Mouse (Mus musculus) spleen, embryonic (tissue): Measurements from ENCODE around the gene Immp2l.

Experiments
- CTCF ChIA-PET: fragments of 350-600 bp; sonication (Branson Sonifier 250); formaldehyde crosslinking; loops from one replicate; lab custom pipeline; 2022; lab: Charles Lee

Immp2l gene

GRCm38 (mm10) chr12:41170051-41170450 lies 146.2 kb downstream of the Immp2l start:
- CTCF ChIA-PET, result no interaction called here

- CTCF ChIA-PET, result interaction anchor here (0.7 kb wide), 2 partner anchors 11 to 960 kb away, joined by 3 to 4 read pairs; no protein-coding TSS in a partner anchor
Observed at GRCm38 (mm10) chr12:41182856-41183255, 159.0 kb downstream of the Immp2l start.

GRCm38 (mm10) chr12:41185060-41185459 lies 161.2 kb downstream of the Immp2l start:
- CTCF ChIA-PET, result interaction anchor here (0.6 kb wide), 1 partner anchor 429 kb away, joined by 4 read pairs; no protein-coding TSS in a partner anchor

- CTCF ChIA-PET, result interaction anchor here (0.6 kb wide), 1 partner anchor 429 kb away, joined by 4 read pairs; no protein-coding TSS in a partner anchor
Observed at GRCm38 (mm10) chr12:41185509-41185908, 161.6 kb downstream of the Immp2l start.

- CTCF ChIA-PET, result interaction anchor here (0.5 to 0.7 kb wide), 2 partner anchors 18 to 106 kb away, joined by 3 read pairs; no protein-coding TSS in a partner anchor
Observed at GRCm38 (mm10) chr12:41192829-41193228, 168.9 kb downstream of the Immp2l start.

DNA sequence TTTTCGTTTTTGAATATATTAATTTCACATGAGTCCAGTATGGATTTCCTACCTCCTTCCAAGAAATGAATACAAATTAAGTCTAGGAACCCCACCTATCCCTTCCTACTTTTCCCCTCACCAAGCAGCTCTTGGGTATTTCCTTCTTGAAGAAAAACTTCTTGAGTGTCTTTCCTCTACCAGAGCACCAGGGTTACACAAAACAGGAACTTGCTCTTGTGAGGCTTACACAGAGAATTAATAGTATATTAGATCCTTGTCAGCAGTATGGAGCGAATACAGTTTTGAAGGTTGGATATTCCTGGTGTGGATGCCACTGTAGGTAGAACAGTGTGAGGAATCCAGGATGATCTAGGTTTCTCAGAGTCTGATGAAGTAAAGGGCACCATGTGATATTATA lies 172.5 kb downstream of the Immp2l start:
- CTCF ChIA-PET, result no interaction called here

DNA sequence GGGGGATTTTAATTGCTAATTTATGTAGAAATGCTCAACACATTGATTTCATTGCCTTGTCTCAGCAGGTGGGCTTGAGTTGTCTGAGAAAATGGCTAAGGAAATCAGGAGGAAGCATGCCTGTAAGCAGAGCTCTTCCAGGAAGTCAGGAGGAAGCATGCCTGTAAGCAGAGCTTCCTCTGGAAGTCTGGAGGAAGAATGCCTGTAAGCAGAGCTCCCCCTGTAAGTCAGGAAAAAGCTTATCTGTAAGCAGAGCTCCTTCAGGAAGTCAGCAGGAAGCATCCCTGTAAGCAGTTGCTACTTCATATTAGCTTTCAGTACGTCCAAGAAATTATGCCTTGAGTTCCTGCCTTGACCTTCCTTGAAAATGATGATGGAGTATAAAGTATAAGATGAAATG lies 191.3 kb downstream of the Immp2l start:
- CTCF ChIA-PET, result no interaction called here

DNA sequence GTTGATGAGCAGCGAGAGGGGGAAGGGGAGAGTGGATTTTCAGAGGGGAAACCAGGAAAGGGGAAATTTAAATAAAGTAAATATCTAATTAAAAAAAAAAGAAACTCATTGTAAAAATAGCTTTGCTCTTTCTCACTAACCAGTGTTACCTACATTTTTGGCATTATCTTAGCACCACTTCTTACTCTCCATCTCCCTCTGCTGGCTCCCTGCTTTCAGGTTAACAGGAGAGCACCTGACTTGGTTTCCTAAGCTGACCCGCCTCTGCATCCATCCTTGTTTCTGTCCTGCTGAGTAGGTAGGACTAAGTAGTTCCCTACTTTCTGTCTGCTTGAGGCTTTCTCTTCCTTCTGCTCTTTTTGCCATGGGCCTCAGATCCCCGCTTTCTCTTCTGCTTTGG lies 198.0 kb downstream of the Immp2l start:
- CTCF ChIA-PET, result no interaction called here

DNA sequence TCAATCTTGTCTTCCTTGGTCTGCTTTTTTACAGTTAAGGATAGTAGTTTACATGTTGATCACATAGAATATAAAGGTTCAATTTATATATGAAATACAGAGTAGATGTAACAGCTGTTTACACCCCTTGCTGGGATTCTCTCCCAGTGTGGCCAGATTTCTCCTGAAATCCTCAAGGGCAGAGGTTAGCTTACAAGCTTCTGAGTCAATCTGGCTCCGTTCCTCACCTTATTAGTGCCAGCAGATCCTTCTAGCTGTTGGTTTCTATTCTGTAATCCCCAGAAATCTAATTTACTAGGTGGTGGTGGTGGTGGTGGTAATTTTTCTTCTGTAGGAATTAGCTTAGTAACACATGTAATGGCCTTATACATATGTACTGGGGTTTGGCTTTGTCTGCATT lies 199.8 kb downstream of the Immp2l start:
- CTCF ChIA-PET, result no interaction called here

DNA sequence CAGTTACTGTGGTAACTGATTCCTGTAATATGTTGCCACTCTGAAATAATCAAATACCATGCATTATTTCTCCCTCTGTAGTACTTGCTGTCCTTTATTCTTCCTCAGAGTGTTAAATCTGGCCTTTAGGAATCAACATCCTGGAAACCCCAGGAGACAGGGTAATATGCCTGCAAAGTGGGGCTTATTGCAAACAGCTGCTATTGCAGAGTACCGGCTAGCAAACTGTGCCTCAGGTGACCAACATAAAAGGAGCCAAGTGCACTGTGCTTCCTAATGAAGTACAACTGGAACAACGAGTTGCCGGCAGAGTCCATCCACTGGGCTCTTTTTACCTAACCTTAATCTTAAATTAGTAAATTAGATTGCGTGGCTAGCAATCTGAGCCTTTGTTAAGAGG lies 200.6 kb downstream of the Immp2l start:
- CTCF ChIA-PET, result no interaction called here

- CTCF ChIA-PET, result no interaction called here
Observed at GRCm38 (mm10) chr12:41231966-41232365, 208.1 kb downstream of the Immp2l start.

GRCm38 (mm10) chr12:41237880-41238279 lies 214.0 kb downstream of the Immp2l start:
- CTCF ChIA-PET, result interaction anchor here (0.7 kb wide), 1 partner anchor 668 kb away, joined by 5 read pairs; no protein-coding TSS in a partner anchor

GRCm38 (mm10) chr12:41241221-41241620 lies 217.3 kb downstream of the Immp2l start:
- CTCF ChIA-PET, result no interaction called here

GRCm38 (mm10) chr12:41248254-41248653 lies 224.4 kb downstream of the Immp2l start:
- CTCF ChIA-PET, result no interaction called here

- CTCF ChIA-PET, result no interaction called here
Observed at GRCm38 (mm10) chr12:41250123-41250522, 226.2 kb downstream of the Immp2l start.

DNA sequence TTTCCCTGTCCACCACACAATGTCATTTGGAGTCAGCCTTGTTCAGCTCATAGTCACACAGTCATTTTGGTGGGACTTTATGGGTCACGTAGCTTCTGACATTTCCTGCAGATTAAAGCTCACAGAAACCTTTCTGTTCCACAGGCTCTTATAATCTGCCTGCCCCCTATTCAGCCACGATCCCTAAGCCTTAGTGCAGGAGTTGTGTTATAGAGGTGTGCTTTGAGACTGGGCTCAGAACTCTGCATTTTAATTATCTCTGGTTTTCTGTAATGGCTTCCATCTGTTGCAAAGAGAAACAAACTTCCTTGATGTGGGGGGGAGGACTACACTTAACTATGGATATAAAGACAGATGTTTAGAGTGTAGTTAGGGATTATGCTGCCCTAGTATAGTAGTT lies 234.0 kb downstream of the Immp2l start:
- CTCF ChIA-PET, result no interaction called here

- CTCF ChIA-PET, result no interaction called here
Observed at GRCm38 (mm10) chr12:41259608-41260007, 235.7 kb downstream of the Immp2l start.

- CTCF ChIA-PET, result no interaction called here
Observed at GRCm38 (mm10) chr12:41274136-41274535, 250.2 kb downstream of the Immp2l start.

- CTCF ChIA-PET, result no interaction called here
Observed at GRCm38 (mm10) chr12:41275361-41275760, 251.5 kb downstream of the Immp2l start.

DNA sequence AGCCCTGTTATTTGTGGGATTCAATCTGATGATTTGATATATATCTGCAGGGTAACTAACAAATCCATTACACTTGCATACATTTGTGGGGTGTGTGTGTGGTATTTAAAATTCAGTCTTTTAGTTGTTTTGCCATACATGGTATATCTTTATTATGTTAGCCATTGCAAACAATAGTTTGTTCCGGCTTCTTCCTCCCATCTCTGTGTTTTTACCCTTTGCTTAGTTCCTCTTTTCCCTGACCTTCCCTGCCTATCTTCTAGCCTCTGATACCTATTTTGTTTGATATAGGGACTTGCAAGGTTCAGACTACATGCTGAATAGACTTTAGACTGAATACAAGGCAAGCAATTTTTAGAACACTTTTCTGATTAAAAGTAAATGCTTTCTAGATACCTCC lies 254.0 kb downstream of the Immp2l start:
- CTCF ChIA-PET, result no interaction called here

GRCm38 (mm10) chr12:41289047-41289446 lies 265.2 kb downstream of the Immp2l start:
- CTCF ChIA-PET, result no interaction called here

GRCm38 (mm10) chr12:41307015-41307414 lies 283.1 kb downstream of the Immp2l start:
- CTCF ChIA-PET, result no interaction called here

GRCm38 (mm10) chr12:41308726-41309680 lies 285.1 kb downstream of the Immp2l start:
- CTCF ChIA-PET, result no interaction called here
